Mouse (Mus musculus): Measurements from ENCODE around the gene Nap1l1. TPM values are rescaled to one million over a fixed set of nuclear protein-coding genes. Genes with fewer than 3 reads are reported as not detected.

Nap1l1 gene
- polyA plus RNA-seq, 1 experiment from 2014 or later: 249 TPM

GRCm38 (mm10) chr10:111519620-111520370, 46.8 kb downstream of the Nap1l1 start:
- no peak for ATAC-seq (replicated peaks; ENCODE audit: low FRiP score)
- Histone ChIP-seq H3K4me2 (peak overlapping the region; percentile 39), H3K9ac (no peak overlapping the region), H3K4me1 (peaks cover 38% of the 10 kb centered on the region), H3K9me3 (replicated peaks) (no peaks in the 10 kb centered on the region), H3K27ac (no peak overlapping the region), H3K36me3 (no peaks in the 10 kb centered on the region), H3K4me3 (replicated peaks) (no peak overlapping the region), H3K27me3 (no peaks in the 10 kb centered on the region)
- WGBS: 65% methylated on average over 24 of the region's 24 CpGs

- WGBS: 81% methylated on average over 3 of the region's 3 CpGs
- Histone ChIP-seq H3K4me1 (peaks cover 33% of the 10 kb centered on the region), H3K27me3 (no peaks in the 10 kb centered on the region), H3K27ac (0 out of 2 replicates have a peak overlapping the region, but pooled peaks have one; percentile 24), H3K9ac (no peak overlapping the region), H3K4me3 (replicated peaks) (no peak overlapping the region), H3K9me3 (replicated peaks) (no peaks in the 10 kb centered on the region), H3K36me3 (no peaks in the 10 kb centered on the region), H3K4me2 (no peak overlapping the region)
- ATAC-seq (replicated peaks; ENCODE audit: low FRiP score): no peak
Measured at GRCm38 (mm10) chr10:111520621-111521020, 47.6 kb downstream of the Nap1l1 start.

GRCm38 (mm10) chr10:111521636-111522035, 48.6 kb downstream of the Nap1l1 start:
- H3K4me1 ChIP-seq: peaks cover 26% of the 10 kb centered on the region
- no peaks in the 10 kb centered on the region for H3K9me3 ChIP-seq (replicated peaks)

DNA sequence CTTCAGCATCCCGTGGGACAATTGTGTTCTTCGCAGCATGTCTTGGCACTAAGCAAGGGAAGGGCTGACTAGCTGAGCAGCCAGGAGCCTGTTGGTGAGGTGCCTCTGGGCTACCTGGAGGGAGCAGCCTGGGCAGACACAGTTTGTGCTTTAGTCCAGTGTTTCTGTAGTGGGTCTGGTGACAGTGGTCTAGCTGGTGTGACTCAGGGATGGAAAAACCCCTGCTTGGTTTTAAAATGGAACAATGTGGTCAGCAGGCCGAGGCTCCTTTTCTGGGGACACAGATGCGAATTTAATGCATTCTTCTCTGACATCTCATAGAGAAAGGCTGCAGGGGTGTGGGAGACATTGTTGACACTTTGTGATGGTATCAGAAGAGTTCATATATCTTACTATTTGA, 49.2 kb downstream of the Nap1l1 start:
- Histone ChIP-seq H3K4me1 (peaks cover 25% of the 10 kb centered on the region), H3K27me3 (no peaks in the 10 kb centered on the region), H3K9ac (no peak overlapping the region), H3K27ac (no peak overlapping the region), H3K9me3 (replicated peaks) (no peaks in the 10 kb centered on the region), H3K4me3 (replicated peaks) (no peak overlapping the region), H3K4me2 (no peak overlapping the region), H3K36me3 (no peaks in the 10 kb centered on the region)
- no peak for ATAC-seq (replicated peaks; ENCODE audit: low FRiP score)
- 71% methylated on average over 4 of the region's 4 CpGs for WGBS

More at GRCm38 (mm10) chr10:111521636-111522035, 48.6 kb downstream of the Nap1l1 start:
- H3K36me3 ChIP-seq: no peaks in the 10 kb centered on the region
- ATAC-seq (replicated peaks; ENCODE audit: low FRiP score): no peak
- H3K27me3 ChIP-seq: no peaks in the 10 kb centered on the region
- H3K27ac ChIP-seq: no peak overlapping the region
- H3K4me3 ChIP-seq (replicated peaks): no peak overlapping the region
- 67% methylated on average over 4 of the region's 4 CpGs for WGBS
- no peak overlapping the region for H3K9ac ChIP-seq
- H3K4me2 ChIP-seq: no peak overlapping the region

- Histone ChIP-seq H3K4me3 (replicated peaks) (no peak overlapping the region), H3K27ac (no peak overlapping the region), H3K9me3 (replicated peaks) (no peaks in the 10 kb centered on the region), H3K36me3 (no peaks in the 10 kb centered on the region), H3K9ac (no peak overlapping the region), H3K4me2 (no peak overlapping the region), H3K27me3 (no peaks in the 10 kb centered on the region), H3K4me1 (peaks cover 34% of the 10 kb centered on the region)
- WGBS: 85% methylated on average over 12 of the region's 12 CpGs
- no peak for ATAC-seq (replicated peaks; ENCODE audit: low FRiP score)
Measured at GRCm38 (mm10) chr10:111523894-111524293, 50.9 kb downstream of the Nap1l1 start.

GRCm38 (mm10) chr10:111527057-111527456, 54.0 kb downstream of the Nap1l1 start:
- Histone ChIP-seq H3K27ac (no peak overlapping the region), H3K4me3 (replicated peaks) (no peak overlapping the region), H3K9ac (no peak overlapping the region), H3K27me3 (no peaks in the 10 kb centered on the region), H3K4me1 (peaks cover 26% of the 10 kb centered on the region), H3K36me3 (no peaks in the 10 kb centered on the region), H3K9me3 (replicated peaks) (no peaks in the 10 kb centered on the region), H3K4me2 (no peak overlapping the region)
- ATAC-seq (replicated peaks; ENCODE audit: low FRiP score): peak; percentile 37; the same call in 1 of the 2 replicates
- WGBS: 73% methylated on average over 5 of the region's 5 CpGs

DNA sequence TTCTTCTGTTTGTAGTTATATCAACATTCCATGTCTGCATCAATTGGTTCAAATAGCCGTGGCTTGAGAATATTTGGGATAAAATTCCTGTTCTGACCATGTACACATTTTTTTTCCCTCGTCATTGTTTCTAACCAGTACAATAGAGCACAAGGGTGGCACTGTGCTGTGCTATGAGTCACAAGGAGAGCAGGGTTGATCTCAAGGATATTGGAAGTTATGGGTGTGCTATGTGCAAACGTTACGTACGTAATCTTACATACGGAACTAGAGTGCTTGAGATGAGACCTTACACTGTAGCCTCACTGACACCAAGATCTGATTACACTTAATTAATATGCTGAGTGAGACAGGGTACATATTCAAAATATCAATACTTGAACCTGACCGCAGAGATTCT, 54.6 kb downstream of the Nap1l1 start:
- Histone ChIP-seq H3K4me2 (no peak overlapping the region), H3K27ac (no peak overlapping the region), H3K4me3 (replicated peaks) (no peak overlapping the region), H3K27me3 (no peaks in the 10 kb centered on the region), H3K4me1 (peaks cover 24% of the 10 kb centered on the region), H3K9ac (no peak overlapping the region), H3K36me3 (no peaks in the 10 kb centered on the region), H3K9me3 (replicated peaks) (no peaks in the 10 kb centered on the region)
- no peak for ATAC-seq (replicated peaks; ENCODE audit: low FRiP score)
- 87% methylated on average over 7 of the region's 7 CpGs for WGBS

DNA sequence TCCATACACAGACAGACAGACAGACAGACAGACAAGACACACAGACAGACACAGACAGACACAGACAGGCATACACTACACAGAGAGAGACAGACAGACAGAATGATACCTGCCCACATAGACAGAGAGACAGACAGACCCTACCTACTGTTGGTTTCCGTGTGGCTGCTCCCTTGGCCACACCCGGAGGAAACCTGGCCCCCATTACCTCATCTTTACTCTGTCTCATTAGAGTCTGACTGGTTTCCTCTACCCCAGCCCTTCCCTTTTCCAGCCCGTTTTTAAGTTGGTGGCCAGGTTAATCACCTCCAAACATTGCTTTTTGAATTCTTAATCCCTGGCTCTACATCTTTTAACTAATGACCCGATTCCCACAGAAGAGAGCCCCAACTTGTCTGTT, 55.3 kb downstream of the Nap1l1 start:
- Histone ChIP-seq H3K4me2 (peak overlapping the region; percentile 41), H3K27ac (0 out of 2 replicates have a peak overlapping the region, but pooled peaks have one; percentile 2), H3K36me3 (no peaks in the 10 kb centered on the region), H3K4me1 (peaks cover 28% of the 10 kb centered on the region), H3K9ac (no peak overlapping the region), H3K9me3 (replicated peaks) (no peaks in the 10 kb centered on the region), H3K4me3 (replicated peaks) (no peak overlapping the region), H3K27me3 (no peaks in the 10 kb centered on the region)
- ATAC-seq (replicated peaks; ENCODE audit: low FRiP score): 0 out of 2 replicates have a peak, but pooled peaks have one; percentile 23
- 38% methylated on average over 4 of the region's 4 CpGs for WGBS

DNA sequence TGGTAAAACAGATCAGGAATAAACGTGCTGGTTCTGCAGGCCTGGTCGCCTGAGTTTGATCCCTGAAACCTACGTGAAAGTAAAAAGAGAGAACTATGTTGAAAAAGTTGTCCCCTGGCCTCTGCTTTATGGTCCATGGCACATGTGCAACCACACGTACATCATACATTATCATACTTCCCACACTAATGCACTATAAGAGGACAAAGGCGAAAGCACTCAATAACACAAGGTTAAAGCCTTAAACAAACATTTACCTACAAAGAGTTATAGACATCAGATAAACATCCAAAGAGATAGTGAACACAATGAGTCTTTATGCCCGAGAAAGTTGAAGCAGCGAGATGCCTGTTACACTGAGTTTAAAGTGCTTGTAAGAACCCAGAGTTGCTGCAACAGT, 57.4 kb downstream of the Nap1l1 start:
- no peak overlapping the region for H3K4me2 ChIP-seq
- no peak for ATAC-seq (replicated peaks; ENCODE audit: low FRiP score)
- WGBS: 67% methylated on average over 7 of the region's 7 CpGs

GRCm38 (mm10) chr10:111534691-111535090, 61.7 kb downstream of the Nap1l1 start:
- Histone ChIP-seq H3K9ac (no peak overlapping the region), H3K4me2 (no peak overlapping the region), H3K27me3 (no peaks in the 10 kb centered on the region), H3K4me3 (replicated peaks) (no peak overlapping the region), H3K27ac (no peak overlapping the region), H3K4me1 (peaks cover 40% of the 10 kb centered on the region), H3K36me3 (no peaks in the 10 kb centered on the region), H3K9me3 (replicated peaks) (no peaks in the 10 kb centered on the region)
- WGBS: 68% methylated on average over 8 of the region's 8 CpGs
- no peak for ATAC-seq (replicated peaks; ENCODE audit: low FRiP score)

More for the DNA sequence above, 57.4 kb downstream of the Nap1l1 start:
- no peaks in the 10 kb centered on the region for H3K27me3 ChIP-seq
- H3K4me3 ChIP-seq (replicated peaks): no peak overlapping the region
- H3K4me1 ChIP-seq: peaks cover 38% of the 10 kb centered on the region
- H3K9ac ChIP-seq: no peak overlapping the region
- no peaks in the 10 kb centered on the region for H3K36me3 ChIP-seq
- no peaks in the 10 kb centered on the region for H3K9me3 ChIP-seq (replicated peaks)
- no peak overlapping the region for H3K27ac ChIP-seq

DNA sequence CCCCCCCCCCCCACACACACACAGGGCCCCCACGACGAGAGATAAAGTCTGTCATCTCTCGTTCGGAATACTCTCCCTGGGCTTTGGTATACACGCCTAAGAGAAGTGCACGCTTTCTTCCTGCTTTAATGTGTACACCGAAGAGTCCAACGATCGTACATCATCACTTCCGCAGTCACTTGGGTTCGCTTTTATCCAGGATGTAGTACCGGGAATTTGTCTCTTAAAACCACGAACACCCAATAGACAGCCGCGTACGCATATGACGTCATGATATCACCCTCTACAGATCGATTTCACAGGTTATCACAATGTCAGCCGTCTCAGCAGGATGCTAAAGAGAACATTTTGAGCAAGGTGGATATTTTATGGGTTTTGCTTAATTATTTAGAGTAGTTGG, 64.4 kb downstream of the Nap1l1 start:
- Histone ChIP-seq H3K36me3 (no peaks in the 10 kb centered on the region), H3K9ac (no peak overlapping the region)
- ATAC-seq (replicated peaks; ENCODE audit: low FRiP score): no peak

GRCm38 (mm10) chr10:111539724-111540324, 66.8 kb downstream of the Nap1l1 start:
- H3K4me2 ChIP-seq: peak overlapping the region; percentile 13
- H3K27ac ChIP-seq: peak overlapping the region; percentile 80
- ATAC-seq (replicated peaks; ENCODE audit: low FRiP score): peak; percentile 77
- WGBS: 8% methylated on average over 9 of the region's 9 CpGs
- H3K9ac ChIP-seq: no peak overlapping the region
- peaks cover 53% of the 10 kb centered on the region for H3K4me1 ChIP-seq
- H3K4me3 ChIP-seq (replicated peaks): no peak overlapping the region
- no peaks in the 10 kb centered on the region for H3K36me3 ChIP-seq
- H3K9me3 ChIP-seq (replicated peaks): no peaks in the 10 kb centered on the region
- no peaks in the 10 kb centered on the region for H3K27me3 ChIP-seq

More for the DNA sequence above, 64.4 kb downstream of the Nap1l1 start:
- WGBS: 76% methylated on average over 19 of the region's 19 CpGs
- Histone ChIP-seq H3K4me2 (peak overlapping the region; percentile 17; the same call in 1 of the 2 replicates), H3K4me3 (replicated peaks) (no peak overlapping the region), H3K4me1 (peaks cover 52% of the 10 kb centered on the region), H3K27ac (no peak overlapping the region), H3K27me3 (no peaks in the 10 kb centered on the region), H3K9me3 (replicated peaks) (no peaks in the 10 kb centered on the region)
